Mouse (Mus musculus) liver, adult 2 months (tissue): ENCODE measurements around the gene Patj.
"Not testable (repeated sequence)": the region's sequence is repeated elsewhere in the genome, so short reads cannot be mapped to it uniquely, and the experiment has no call there.

Experiments used
- CTCF ChIP-seq: fragments of 200-500 bp; IDR thresholded peaks from 2 replicates; pipeline ENCODE4 v1.5.1; 2011; ENCODE audit warnings: low read depth, low read length, control low read depth
- POLR2A ChIP-seq: fragments of 200-500 bp; IDR thresholded peaks from 2 replicates; pipeline ENCODE4 v1.6.1; 2011; ENCODE audit warnings: low read length, control low read depth; ENCODE audit not compliant: insufficient read depth; ENCODE audit errors: extremely low read depth

- not testable (repeated sequence) for TF ChIP-seq CTCF, POLR2A
These were observed 19.6 kb downstream of the Patj start for GRCm38 (mm10) chr4:98415150-98415549.
